Mouse (Mus musculus) lung, postnatal 0 days (tissue): ENCODE measurements around the gene Agbl4. TPM values are rescaled to one million over a fixed set of nuclear protein-coding genes. Genes with fewer than 3 reads are reported as not detected.

Experiments
- ATAC-seq: fragments of 200-750 bp; cut with Nextera tagmentation; 2 replicates; pipeline ENCODE4 v1.8.0; 2017; ENCODE audit warnings: moderate library complexity
- DNase-seq: peaks from one replicate; pipeline ENCODE4 v3.0.0-alpha.2; 2016; ENCODE audit warnings: low spot score
- H3K27ac ChIP-seq: fragments of 300-500 bp; sonication (generic); 2 replicates; pipeline ENCODE4 v1.5.1; 2014; ENCODE audit warnings: antibody characterized with exemption, mild to moderate bottlenecking, low read length, mixed read lengths
- H3K27me3 ChIP-seq: fragments of 300-500 bp; sonication (generic); replicated peaks from 2 replicates; pipeline ENCODE4 v1.6.1; 2014; ENCODE audit warnings: low read length, mixed read lengths; ENCODE audit not compliant: insufficient read depth
- H3K36me3 ChIP-seq: fragments of 300-500 bp; sonication (generic); 2 replicates; pipeline ENCODE4 v1.6.1; 2014; ENCODE audit warnings: low read length, mixed read lengths; ENCODE audit not compliant: insufficient read depth
- H3K4me1 ChIP-seq: fragments of 300-500 bp; sonication (generic); 2 replicates; pipeline ENCODE4 v1.6.1; 2014; ENCODE audit warnings: antibody characterized with exemption, low read depth, low read length, mixed read lengths; ENCODE audit not compliant: insufficient read depth
- H3K4me2 ChIP-seq: fragments of 300-500 bp; sonication (generic); replicated peaks from 2 replicates; pipeline ENCODE4 v1.6.1; 2014; ENCODE audit warnings: low read depth, mild to moderate bottlenecking, low read length, moderate library complexity, mixed read lengths
- H3K4me3 ChIP-seq: fragments of 300-500 bp; sonication (generic); 2 replicates; pipeline ENCODE4 v1.5.1; 2014; ENCODE audit warnings: low read depth, low read length
- H3K9ac ChIP-seq: fragments of 300-500 bp; sonication (generic); replicated peaks from 2 replicates; pipeline ENCODE4 v1.6.1; 2014; ENCODE audit warnings: low read depth, mild to moderate bottlenecking
- H3K9me3 ChIP-seq: fragments of 300-500 bp; sonication (generic); 2 replicates; pipeline ENCODE4 v1.6.1; 2016; ENCODE audit warnings: low read length, mixed read lengths
- CTCF ChIP-seq: IDR thresholded peaks from 2 replicates; pipeline ENCODE4 v1.5.1; 2016; ENCODE audit warnings: antibody characterized with exemption, mild to moderate bottlenecking
- EP300 ChIP-seq: IDR thresholded peaks from 2 replicates; pipeline ENCODE4 v1.6.1; 2016; ENCODE audit warnings: antibody characterized with exemption, mild to moderate bottlenecking, control low read depth
- WGBS: fragments of 180-500 bp; shearing (Covaris S2); extraction: QIAGEN DNeasy Blood & Tissue Kit; methylation state at CpG from one replicate; pipeline ENCODE4 v1.1.7; 2014; 5-methylcytosine and 5-hydroxymethylcytosine counted together
- polyA plus RNA-seq: library from polyadenylated mRNA; unstranded; fragments of >200 nt; fragmentation: Nextera tagmentation; extraction: Ambion mirVana; gene quantifications from 2 replicates; pipeline ENCODE4 v1.2.1, GENCODE M21; 2015

Gene Agbl4
- polyA plus RNA-seq, 1 experiment from 2014 or later: 0.50 TPM

DNA sequence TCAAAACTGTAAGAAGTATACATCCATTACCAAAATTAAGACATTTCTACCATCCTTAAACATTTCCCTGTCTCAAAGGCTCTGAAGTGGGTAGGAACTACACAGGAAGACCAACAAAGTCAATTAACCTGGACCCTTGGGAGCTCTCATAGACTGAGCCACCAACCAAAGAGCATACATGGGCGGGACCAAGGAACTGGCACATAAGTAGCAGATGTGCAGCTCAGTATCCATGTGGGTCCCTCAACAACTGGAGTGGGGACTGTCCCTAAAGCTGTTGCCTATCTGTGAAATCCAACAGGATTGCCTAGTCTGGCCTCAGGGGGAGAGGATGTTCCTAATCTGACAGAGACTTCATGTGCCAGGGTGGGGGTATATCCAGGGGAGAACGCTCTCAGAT, 265.5 kb downstream of the Agbl4 start:
- Histone ChIP-seq H3K27ac (no peak overlapping the region), H3K4me2 (no peak overlapping the region), H3K9ac (no peak overlapping the region), H3K4me3 (no peak overlapping the region), H3K9me3 (no peaks in the 10 kb centered on the region), H3K36me3 (no peaks in the 10 kb centered on the region), H3K27me3 (no peaks in the 10 kb centered on the region), H3K4me1 (no peaks in the 10 kb centered on the region)
- DNase-seq: no peak
- TF ChIP-seq CTCF (no peak), EP300 (no peak)
- ATAC-seq: no peak
- 78% methylated on average over 2 of the region's 2 CpGs for WGBS

DNA sequence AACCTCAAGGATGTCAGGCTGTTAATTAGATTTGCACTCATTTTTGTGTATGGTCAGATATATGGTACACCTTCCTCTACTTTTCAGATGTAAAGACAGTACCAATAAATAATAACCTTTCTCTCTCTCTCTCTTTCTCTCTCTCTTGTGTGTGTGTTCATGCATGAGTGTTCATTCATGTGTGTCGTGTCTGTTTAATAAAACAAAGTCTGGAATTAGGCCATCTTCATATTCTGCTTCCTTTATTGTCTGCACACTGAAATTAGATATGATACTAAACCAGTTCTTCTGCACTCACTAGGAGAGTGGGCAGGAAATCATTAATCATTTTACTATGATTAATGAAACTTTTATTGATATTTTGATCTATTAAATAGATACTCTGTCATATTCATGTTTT, 276.7 kb downstream of the Agbl4 start:
- Histone ChIP-seq H3K4me2 (no peak overlapping the region), H3K36me3 (no peaks in the 10 kb centered on the region), H3K27me3 (no peaks in the 10 kb centered on the region), H3K27ac (no peak overlapping the region), H3K9ac (no peak overlapping the region), H3K9me3 (no peaks in the 10 kb centered on the region), H3K4me3 (no peak overlapping the region), H3K4me1 (no peaks in the 10 kb centered on the region)
- DNase-seq (no peak), ATAC-seq (no peak)
- no peak for TF ChIP-seq EP300
- TF ChIP-seq CTCF: no peak
- 49% methylated on average over 1 of the region's 1 CpGs for WGBS

DNA sequence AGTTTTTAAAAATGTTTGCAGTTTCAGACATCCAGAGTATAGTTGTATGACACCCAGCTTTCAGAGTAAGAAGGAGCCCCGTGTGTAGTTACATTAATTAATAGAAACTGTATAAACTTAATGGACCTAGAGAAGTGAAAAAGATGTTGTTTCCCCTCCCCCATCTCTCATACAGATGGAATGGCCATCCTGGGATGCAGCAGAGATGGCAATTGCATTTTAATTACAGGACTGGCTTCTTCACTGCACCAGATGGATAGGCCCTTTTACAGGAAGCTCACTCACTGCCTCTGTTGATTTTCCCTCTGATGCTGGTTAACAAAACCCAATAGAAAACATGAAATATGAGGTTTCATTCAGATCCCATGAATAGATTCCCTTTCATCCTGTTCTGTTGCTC, 337.7 kb downstream of the Agbl4 start:
- 74% methylated on average over 1 of the region's 1 CpGs for WGBS
- no peak for ATAC-seq
- no peaks in the 10 kb centered on the region for H3K27me3 ChIP-seq

DNA sequence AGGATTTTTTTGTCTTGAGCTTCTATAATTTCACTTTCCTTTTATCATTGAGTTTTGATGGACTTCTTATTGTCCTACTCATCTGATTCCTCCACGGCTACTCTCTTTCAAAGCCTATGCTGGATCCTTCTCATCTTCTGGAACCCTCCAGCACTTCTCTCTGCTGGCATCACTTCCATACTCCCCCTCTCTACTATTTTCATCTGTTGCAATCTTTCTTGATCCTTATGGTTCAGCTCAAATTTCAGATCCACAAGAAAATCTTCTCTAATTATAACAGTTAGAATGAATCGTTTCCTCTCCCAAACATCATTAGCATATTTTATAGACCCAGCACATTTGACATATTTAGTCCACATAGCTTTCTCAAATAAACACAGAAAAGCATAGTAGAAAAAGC, 360.5 kb downstream of the Agbl4 start:
- Histone ChIP-seq H3K27ac (no peak overlapping the region), H3K36me3 (no peaks in the 10 kb centered on the region), H3K4me2 (no peak overlapping the region), H3K9me3 (no peaks in the 10 kb centered on the region), H3K27me3 (no peaks in the 10 kb centered on the region), H3K9ac (no peak overlapping the region), H3K4me3 (no peak overlapping the region), H3K4me1 (no peaks in the 10 kb centered on the region)
- DNase-seq: no peak
- WGBS: 64% methylated on average over 2 of the region's 2 CpGs
- no peak for TF ChIP-seq CTCF
- TF ChIP-seq EP300: no peak
- ATAC-seq: no peak

More for the DNA sequence above, 337.7 kb downstream of the Agbl4 start:
- Histone ChIP-seq H3K4me1 (no peaks in the 10 kb centered on the region), H3K9ac (no peak overlapping the region), H3K9me3 (no peaks in the 10 kb centered on the region), H3K4me2 (no peak overlapping the region), H3K4me3 (no peak overlapping the region), H3K27ac (no peak overlapping the region), H3K36me3 (no peaks in the 10 kb centered on the region)
- no peak for DNase-seq
- TF ChIP-seq CTCF (no peak), EP300 (no peak)

DNA sequence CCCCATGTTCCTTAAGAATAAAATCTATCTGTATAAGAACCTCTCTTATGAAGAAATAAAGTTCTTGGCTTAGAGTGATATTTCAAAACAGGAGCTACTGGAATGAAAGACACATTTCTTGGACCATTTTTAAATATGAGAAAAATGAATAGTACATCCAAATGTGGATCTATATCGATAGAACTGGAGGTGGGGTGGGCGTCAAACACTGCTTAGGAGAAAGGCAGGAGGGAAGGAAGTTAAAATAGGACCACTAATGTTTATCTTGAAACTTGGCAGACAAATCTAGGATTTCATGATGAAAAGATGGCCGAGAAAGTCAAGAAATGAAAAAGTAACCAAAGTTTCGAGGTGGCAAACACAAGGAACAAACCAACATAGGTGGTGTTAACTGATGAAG, 391.1 kb downstream of the Agbl4 start:
- H3K9me3 ChIP-seq: no peaks in the 10 kb centered on the region
- no peak overlapping the region for H3K27ac ChIP-seq
- no peaks in the 10 kb centered on the region for H3K36me3 ChIP-seq
- H3K4me2 ChIP-seq: no peak overlapping the region
- H3K9ac ChIP-seq: no peak overlapping the region
- H3K4me1 ChIP-seq: no peaks in the 10 kb centered on the region
- DNase-seq: no peak
- no peak overlapping the region for H3K4me3 ChIP-seq
- TF ChIP-seq EP300: no peak
- TF ChIP-seq CTCF: no peak
- 70% methylated on average over 4 of the region's 4 CpGs for WGBS
- ATAC-seq: no peak
- H3K27me3 ChIP-seq: no peaks in the 10 kb centered on the region

DNA sequence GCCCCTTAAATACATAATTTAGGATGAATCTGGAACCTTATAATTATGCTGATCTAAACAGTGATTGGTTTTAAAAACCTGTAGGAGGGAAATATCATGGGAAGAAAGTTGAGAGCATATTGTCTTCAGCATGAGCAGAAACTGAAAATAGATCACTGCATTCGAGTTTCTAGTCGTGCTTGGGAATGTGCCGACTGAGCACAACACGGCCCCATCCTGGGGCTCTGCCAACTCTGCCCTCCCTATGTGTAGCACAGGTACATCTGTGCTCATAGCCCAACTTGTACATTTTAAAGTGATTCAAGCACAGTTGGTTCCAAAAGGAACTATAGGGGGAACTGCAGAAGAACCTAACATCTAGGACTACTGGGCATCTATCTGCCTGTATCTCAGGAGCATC, 402.4 kb downstream of the Agbl4 start:
- H3K36me3 ChIP-seq: no peaks in the 10 kb centered on the region
- 64% methylated on average over 4 of the region's 4 CpGs for WGBS
- TF ChIP-seq CTCF (no peak), EP300 (no peak)

DNA sequence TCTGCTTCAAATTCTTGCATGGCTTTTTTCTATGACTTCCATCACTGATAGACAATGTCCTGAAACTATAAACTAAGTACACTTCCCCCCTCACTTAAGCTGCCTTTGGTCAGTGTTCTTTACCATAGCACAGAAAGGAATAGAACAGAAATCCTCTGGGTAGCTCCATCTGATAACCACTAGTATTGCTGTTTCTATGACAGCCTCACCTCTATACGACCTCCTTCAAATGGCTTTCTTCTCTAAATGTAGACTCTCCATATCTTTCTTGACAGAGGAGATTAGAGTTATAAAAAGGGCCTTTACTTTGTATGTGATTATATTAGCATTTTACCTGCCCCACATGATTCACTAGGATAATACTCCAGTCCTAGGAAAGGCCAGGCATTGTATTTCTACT, 413.5 kb downstream of the Agbl4 start:
- TF ChIP-seq EP300: no peak
- TF ChIP-seq CTCF: no peak
- Histone ChIP-seq H3K36me3 (no peaks in the 10 kb centered on the region), H3K4me3 (no peak overlapping the region), H3K27ac (no peak overlapping the region), H3K9me3 (no peaks in the 10 kb centered on the region), H3K9ac (no peak overlapping the region), H3K27me3 (no peaks in the 10 kb centered on the region), H3K4me2 (no peak overlapping the region), H3K4me1 (no peaks in the 10 kb centered on the region)
- ATAC-seq: no peak
- WGBS: 33% methylated on average over 1 of the region's 1 CpGs
- no peak for DNase-seq

More for the DNA sequence above, 402.4 kb downstream of the Agbl4 start:
- no peak overlapping the region for H3K27ac ChIP-seq
- H3K4me3 ChIP-seq: no peak overlapping the region
- H3K9ac ChIP-seq: no peak overlapping the region
- no peaks in the 10 kb centered on the region for H3K27me3 ChIP-seq
- H3K4me2 ChIP-seq: no peak overlapping the region
- no peaks in the 10 kb centered on the region for H3K4me1 ChIP-seq
- DNase-seq (no peak), ATAC-seq (no peak)
- H3K9me3 ChIP-seq: no peaks in the 10 kb centered on the region
